Mouse (Mus musculus): ENCODE results near the gene Rcbtb2. TPM values are rescaled to one million over a fixed set of nuclear protein-coding genes. Genes with fewer than 3 reads are reported as not detected.

The Rcbtb2 gene
- polyA plus RNA-seq, 1 experiment from 2014 or later = 160 TPM

MicroRNA genes within 50 kb of the gene (microRNA counts, 519-probe panel; counts per million panel counts)
- microRNA mmu-miR-687 = 31.2 counts per million

Small RNA genes within 50 kb of the gene (microRNA-seq; reads per million reads assigned to microRNA genes)
- gene Mir687 (ENCODE audit: insufficient number of aligned reads) = not detected

Other genes with a start within 250 kb of the Rcbtb2 start
- gene Cysltr2, start 73.9 kb upstream of the Rcbtb2 start, polyA plus RNA-seq (2014; fragmentation: Nextera tagmentation; extraction: Ambion mirVana) = not detected in 2 replicates
- 14.2 and 16.5 TPM in 2 replicates for gene Lpar6, start 114.9 kb downstream of the Rcbtb2 start, polyA plus RNA-seq (2014; fragmentation: Nextera tagmentation; extraction: Ambion mirVana)
- gene Rb1, start 202.8 kb downstream of the Rcbtb2 start, polyA plus RNA-seq (2014; fragmentation: Nextera tagmentation; extraction: Ambion mirVana) = 37.3 and 37.4 TPM in 2 replicates